Mouse (Mus musculus): ENCODE results near the gene Stx6.

GRCm38 (mm10) chr1:155204560-155205162, 46.1 kb downstream of the Stx6 start:
- TF ChIP-seq CTCF (IDR thresholded peaks at IDR 0.05; ENCODE audit: low read depth, low read length) (no peak), POLR2A (IDR thresholded peaks at IDR 0.05; ENCODE audit: extremely low read depth, insufficient read depth, low read length) (no peak)
